Mouse (Mus musculus): ENCODE data around the gene Tnfsf13b. TPM values are rescaled to one million over a fixed set of nuclear protein-coding genes. Genes with fewer than 3 reads are reported as not detected.

The Tnfsf13b gene
- polyA plus RNA-seq, 1 experiment from 2014 or later = 1.3 TPM

- H3K27ac ChIP-seq (ENCODE audit: low read depth, low read length) = no peak overlapping the region
- peak overlapping the region; percentile 88 for H3K4me3 ChIP-seq (ENCODE audit: low read depth, low read length)
- peaks cover under 1% of the 10 kb centered on the region; the same call in 1 of the 2 replicates for H3K36me3 ChIP-seq (ENCODE audit: control insufficient read depth, insufficient read depth, low read length)
- no peaks in the 10 kb centered on the region for H3K9me3 ChIP-seq (ENCODE audit: control insufficient read depth, low read length)
- peak overlapping the region; percentile 74 for H3K4me2 ChIP-seq (ENCODE audit: low read depth, low read length)
- no peak for ATAC-seq (ENCODE audit: low read depth)
- no peaks in the 10 kb centered on the region for H3K27me3 ChIP-seq (ENCODE audit: control insufficient read depth, insufficient read depth, low read length)
- H3K9ac ChIP-seq (replicated peaks; ENCODE audit: low read depth, low read length) = peak overlapping the region; percentile 92
- peaks cover 31% of the 10 kb centered on the region for H3K4me1 ChIP-seq (ENCODE audit: control insufficient read depth, insufficient read depth, low read length)
- WGBS = 64% methylated on average over 18 of the region's 18 CpGs
These were observed 27.6 kb upstream of the Tnfsf13b start for GRCm38 (mm10) chr8:9978475-9979230.

GRCm38 (mm10) chr8:9979746-9980145 is 26.5 kb upstream of the Tnfsf13b start:
- H3K4me2 ChIP-seq (ENCODE audit: low read depth, low read length) = no peak overlapping the region
- peaks cover 31% of the 10 kb centered on the region for H3K4me1 ChIP-seq (ENCODE audit: control insufficient read depth, insufficient read depth, low read length)
- no peak overlapping the region for H3K9ac ChIP-seq (replicated peaks; ENCODE audit: low read depth, low read length)
- no peak overlapping the region for H3K4me3 ChIP-seq (ENCODE audit: low read depth, low read length)
- no peak overlapping the region for H3K27ac ChIP-seq (ENCODE audit: low read depth, low read length)
- H3K27me3 ChIP-seq (ENCODE audit: control insufficient read depth, insufficient read depth, low read length) = no peaks in the 10 kb centered on the region
- ATAC-seq (ENCODE audit: low read depth) = no peak
- no peaks in the 10 kb centered on the region for H3K36me3 ChIP-seq (ENCODE audit: control insufficient read depth, insufficient read depth, low read length)
- H3K9me3 ChIP-seq (ENCODE audit: control insufficient read depth, low read length) = no peaks in the 10 kb centered on the region
- 74% methylated on average over 1 of the region's 1 CpGs for WGBS

GRCm38 (mm10) chr8:9980188-9980587 is 26.1 kb upstream of the Tnfsf13b start:
- Histone ChIP-seq H3K4me1 (ENCODE audit: control insufficient read depth, insufficient read depth, low read length) (peaks cover 27% of the 10 kb centered on the region), H3K9ac (replicated peaks; ENCODE audit: low read depth, low read length) (no peak overlapping the region), H3K4me2 (ENCODE audit: low read depth, low read length) (no peak overlapping the region), H3K36me3 (ENCODE audit: control insufficient read depth, insufficient read depth, low read length) (no peaks in the 10 kb centered on the region), H3K27ac (ENCODE audit: low read depth, low read length) (no peak overlapping the region), H3K27me3 (ENCODE audit: control insufficient read depth, insufficient read depth, low read length) (no peaks in the 10 kb centered on the region), H3K9me3 (ENCODE audit: control insufficient read depth, low read length) (no peaks in the 10 kb centered on the region), H3K4me3 (ENCODE audit: low read depth, low read length) (no peak overlapping the region)
- ATAC-seq (ENCODE audit: low read depth) = no peak

DNA sequence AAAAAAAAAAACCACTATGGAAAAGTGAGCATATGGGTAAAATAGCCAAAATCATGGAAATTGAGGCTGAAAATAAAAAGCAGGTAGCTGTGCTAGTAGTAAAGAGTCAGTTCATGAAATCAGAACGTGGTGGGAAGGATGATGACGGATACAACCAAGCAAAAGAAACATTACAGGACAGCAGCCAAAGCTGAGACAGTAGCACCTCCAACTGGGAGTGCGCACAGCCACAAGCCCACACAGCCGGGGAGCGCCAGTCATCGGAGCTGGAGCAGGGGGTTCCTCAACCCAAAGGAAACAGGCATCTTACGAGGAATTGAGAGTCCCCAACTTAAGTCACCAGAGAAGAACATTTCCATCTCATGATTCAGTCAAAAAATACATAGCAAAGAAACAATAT is 2.2 kb upstream of the Tnfsf13b start:
- whole genome bisulfite sequencing = 84% methylated on average over 7 of the region's 7 CpGs
- no peaks in the 10 kb centered on the region for H3K36me3 ChIP-seq (ENCODE audit: control insufficient read depth, insufficient read depth, low read length)

GRCm38 (mm10) chr8:10006986-10007659 is 856 bp downstream of the Tnfsf13b start:
- Histone ChIP-seq H3K27me3 (ENCODE audit: control insufficient read depth, insufficient read depth, low read length) (no peaks in the 10 kb centered on the region), H3K4me3 (ENCODE audit: low read depth, low read length) (peak overlapping the region; percentile 31), H3K36me3 (ENCODE audit: control insufficient read depth, insufficient read depth, low read length) (no peaks in the 10 kb centered on the region), H3K9me3 (ENCODE audit: control insufficient read depth, low read length) (no peaks in the 10 kb centered on the region), H3K4me2 (ENCODE audit: low read depth, low read length) (peak overlapping the region; percentile 60), H3K4me1 (ENCODE audit: control insufficient read depth, insufficient read depth, low read length) (peaks cover 9% of the 10 kb centered on the region), H3K27ac (ENCODE audit: low read depth, low read length) (no peak overlapping the region), H3K9ac (replicated peaks; ENCODE audit: low read depth, low read length) (peak overlapping the region; percentile 28; the same call in 1 of the 2 replicates)
- ATAC-seq (ENCODE audit: low read depth) = peak; percentile 74
- 4% methylated on average over 29 of the region's 29 CpGs for WGBS

More for the DNA sequence above, 2.2 kb upstream of the Tnfsf13b start:
- no peaks in the 10 kb centered on the region for H3K27me3 ChIP-seq (ENCODE audit: control insufficient read depth, insufficient read depth, low read length)
- H3K4me2 ChIP-seq (ENCODE audit: low read depth, low read length) = no peak overlapping the region
- no peak for ATAC-seq (ENCODE audit: low read depth)
- H3K4me3 ChIP-seq (ENCODE audit: low read depth, low read length) = no peak overlapping the region
- no peak overlapping the region for H3K9ac ChIP-seq (replicated peaks; ENCODE audit: low read depth, low read length)
- no peaks in the 10 kb centered on the region for H3K9me3 ChIP-seq (ENCODE audit: control insufficient read depth, low read length)
- H3K4me1 ChIP-seq (ENCODE audit: control insufficient read depth, insufficient read depth, low read length) = peaks cover 9% of the 10 kb centered on the region
- H3K27ac ChIP-seq (ENCODE audit: low read depth, low read length) = no peak overlapping the region

DNA sequence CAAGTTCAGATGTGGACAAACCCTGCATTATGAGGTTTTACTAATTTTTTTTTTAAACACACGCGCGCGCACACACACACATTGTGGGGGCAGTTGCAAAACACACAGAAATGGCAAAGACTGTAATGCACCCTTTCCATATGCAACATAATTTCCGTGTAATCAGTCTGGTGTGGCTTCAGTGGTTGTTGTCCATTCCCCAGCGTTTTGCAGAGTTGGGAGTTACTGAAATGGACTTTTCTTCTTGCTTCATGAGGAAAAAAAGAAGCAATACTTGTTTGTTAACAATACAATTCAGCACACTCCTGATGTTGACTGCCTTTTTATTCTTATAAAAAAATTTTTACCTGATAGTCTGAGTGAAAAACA is 1.4 kb downstream of the Tnfsf13b start:
- no peaks in the 10 kb centered on the region for H3K27me3 ChIP-seq (ENCODE audit: control insufficient read depth, insufficient read depth, low read length)
- H3K9me3 ChIP-seq (ENCODE audit: control insufficient read depth, low read length) = no peaks in the 10 kb centered on the region
- peaks cover 9% of the 10 kb centered on the region for H3K4me1 ChIP-seq (ENCODE audit: control insufficient read depth, insufficient read depth, low read length)
- H3K36me3 ChIP-seq (ENCODE audit: control insufficient read depth, insufficient read depth, low read length) = no peaks in the 10 kb centered on the region
- ATAC-seq (ENCODE audit: low read depth) = no peak
- peak overlapping the region; percentile 31 for H3K4me3 ChIP-seq (ENCODE audit: low read depth, low read length)
- no peak overlapping the region for H3K27ac ChIP-seq (ENCODE audit: low read depth, low read length)
- peak overlapping the region; percentile 60 for H3K4me2 ChIP-seq (ENCODE audit: low read depth, low read length)
- H3K9ac ChIP-seq (replicated peaks; ENCODE audit: low read depth, low read length) = no peak overlapping the region
- WGBS = 34% methylated on average over 6 of the region's 6 CpGs

DNA sequence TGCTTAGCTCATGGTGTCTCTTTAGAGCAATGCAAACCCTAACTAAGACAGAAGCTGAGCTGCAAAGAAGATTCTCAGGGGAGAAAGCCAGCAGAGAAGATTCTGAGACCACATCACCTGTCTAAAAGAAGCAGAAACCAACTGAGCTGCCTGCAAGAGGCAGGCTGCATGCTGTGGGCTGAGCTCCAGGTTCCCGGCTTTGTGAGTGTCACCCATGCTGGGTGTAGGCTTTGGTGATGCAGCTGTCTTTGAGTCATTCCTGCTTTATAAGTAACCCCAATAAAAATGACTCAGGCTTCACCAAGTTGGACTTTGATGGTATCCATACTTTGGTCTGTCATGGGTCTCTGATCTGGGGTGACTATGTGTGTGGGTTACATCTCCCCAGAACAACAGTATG is 10.0 kb downstream of the Tnfsf13b start:
- 90% methylated on average over 1 of the region's 1 CpGs for WGBS
- Histone ChIP-seq H3K27me3 (ENCODE audit: control insufficient read depth, insufficient read depth, low read length) (no peaks in the 10 kb centered on the region), H3K4me2 (ENCODE audit: low read depth, low read length) (no peak overlapping the region), H3K36me3 (ENCODE audit: control insufficient read depth, insufficient read depth, low read length) (no peaks in the 10 kb centered on the region), H3K9me3 (ENCODE audit: control insufficient read depth, low read length) (no peaks in the 10 kb centered on the region), H3K4me1 (ENCODE audit: control insufficient read depth, insufficient read depth, low read length) (no peaks in the 10 kb centered on the region), H3K4me3 (ENCODE audit: low read depth, low read length) (no peak overlapping the region), H3K27ac (ENCODE audit: low read depth, low read length) (no peak overlapping the region), H3K9ac (replicated peaks; ENCODE audit: low read depth, low read length) (no peak overlapping the region)
- ATAC-seq (ENCODE audit: low read depth) = no peak

GRCm38 (mm10) chr8:10017231-10017630 is 11.0 kb downstream of the Tnfsf13b start:
- WGBS = 67% methylated on average over 3 of the region's 3 CpGs
- Histone ChIP-seq H3K4me2 (ENCODE audit: low read depth, low read length) (no peak overlapping the region), H3K27me3 (ENCODE audit: control insufficient read depth, insufficient read depth, low read length) (no peaks in the 10 kb centered on the region), H3K4me3 (ENCODE audit: low read depth, low read length) (no peak overlapping the region), H3K9me3 (ENCODE audit: control insufficient read depth, low read length) (no peaks in the 10 kb centered on the region), H3K27ac (ENCODE audit: low read depth, low read length) (no peak overlapping the region), H3K9ac (replicated peaks; ENCODE audit: low read depth, low read length) (no peak overlapping the region), H3K36me3 (ENCODE audit: control insufficient read depth, insufficient read depth, low read length) (no peaks in the 10 kb centered on the region), H3K4me1 (ENCODE audit: control insufficient read depth, insufficient read depth, low read length) (no peaks in the 10 kb centered on the region)
- no peak for ATAC-seq (ENCODE audit: low read depth)

DNA sequence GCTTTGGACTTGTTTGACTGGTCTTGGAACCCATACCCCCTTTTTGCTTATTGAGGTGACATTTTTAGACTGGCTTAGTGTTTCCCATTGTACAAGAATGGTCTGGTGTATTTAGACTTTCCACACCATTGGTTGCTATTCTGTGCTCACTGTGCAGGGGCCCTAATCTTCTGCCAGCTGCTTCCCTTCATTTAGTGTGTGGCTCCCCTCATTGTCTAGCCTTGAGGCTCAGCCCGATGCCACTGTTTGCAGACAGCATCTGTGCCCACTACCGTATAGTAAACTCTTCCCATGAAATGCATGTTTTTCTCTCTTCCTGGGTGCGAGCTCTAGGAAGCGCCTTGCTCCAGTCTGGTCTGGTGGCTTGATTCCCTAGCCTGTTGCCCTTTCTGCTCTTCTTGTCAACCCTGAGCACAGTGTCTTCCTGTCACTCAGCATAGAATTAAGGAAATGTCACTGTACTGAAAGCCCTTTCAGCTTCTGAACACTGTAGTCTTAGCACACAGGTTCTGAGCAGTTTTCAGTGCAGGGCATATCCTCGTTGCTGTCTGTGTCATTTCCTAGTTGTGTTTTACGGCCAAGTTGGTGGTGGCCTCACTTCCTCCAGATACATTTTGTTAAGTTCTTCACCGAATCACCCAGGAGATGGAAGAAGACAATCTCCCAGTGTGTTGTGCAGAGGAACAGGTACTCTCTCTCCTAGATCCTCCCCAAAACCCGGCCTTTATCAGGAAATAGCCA is 24.2 kb downstream of the Tnfsf13b start:
- no peak overlapping the region for H3K4me3 ChIP-seq (ENCODE audit: low read depth, low read length)
- H3K4me1 ChIP-seq (ENCODE audit: control insufficient read depth, insufficient read depth, low read length) = no peaks in the 10 kb centered on the region
- H3K36me3 ChIP-seq (ENCODE audit: control insufficient read depth, insufficient read depth, low read length) = no peaks in the 10 kb centered on the region
- no peaks in the 10 kb centered on the region for H3K27me3 ChIP-seq (ENCODE audit: control insufficient read depth, insufficient read depth, low read length)
- WGBS = 70% methylated on average over 8 of the region's 8 CpGs
- no peak overlapping the region for H3K4me2 ChIP-seq (ENCODE audit: low read depth, low read length)
- ATAC-seq (ENCODE audit: low read depth) = no peak
- no peaks in the 10 kb centered on the region for H3K9me3 ChIP-seq (ENCODE audit: control insufficient read depth, low read length)
- no peak overlapping the region for H3K27ac ChIP-seq (ENCODE audit: low read depth, low read length)
- no peak overlapping the region for H3K9ac ChIP-seq (replicated peaks; ENCODE audit: low read depth, low read length)

All from neural tube, embryonic 14.5 days (tissue).